Mouse (Mus musculus) gastrocnemius, postnatal 14 days (tissue): ENCODE measurements around the gene Inpp1. TPM values are rescaled to one million over a fixed set of nuclear protein-coding genes. Genes with fewer than 3 reads are reported as not detected.
"Not testable (repeated sequence)": the region's sequence is repeated elsewhere in the genome, so short reads cannot be mapped to it uniquely, and the experiment has no call there.

ENCODE experiments used
- DNase-seq: peaks from one replicate; pipeline ENCODE4 v3.0.0; 2021; ENCODE audit warnings: mixed read lengths
- intact Hi-C: fragments of 180-260 bp; cut with DNase I; formaldehyde crosslinking; loops from one replicate; pipeline ENCODE4 v1.15.1; 2025; ENCODE audit warnings: low total_unique reads
- long read RNA-seq, 2 experiments: library from polyadenylated mRNA; stranded (forward); transcript quantifications; one replicate each; pipeline ENCODE4 v2.0.0; 2021
- total RNA-seq, 2 experiments: library from RNA; stranded (reverse); gene quantifications; 2 replicates each; pipeline ENCODE4 v1.2.3; 2021

Inpp1 gene
- total RNA-seq: 1 to 10 TPM; 8.7 to 8.9 TPM
- long read RNA-seq, experiment 1, full-length matches to known transcripts: 8 of 9 reads
- long read RNA-seq, experiment 1, partial matches to known transcripts: 0 of 9 reads
- long read RNA-seq, experiment 1, other reads (novel, unspliced or antisense): 1 of 9 reads
- long read RNA-seq, experiment 2, full-length matches to known transcripts: 6 of 11 reads
- long read RNA-seq, experiment 2, partial matches to known transcripts: 0 of 11 reads
- long read RNA-seq, experiment 2, other reads (novel, unspliced or antisense): 5 of 11 reads

DNA sequence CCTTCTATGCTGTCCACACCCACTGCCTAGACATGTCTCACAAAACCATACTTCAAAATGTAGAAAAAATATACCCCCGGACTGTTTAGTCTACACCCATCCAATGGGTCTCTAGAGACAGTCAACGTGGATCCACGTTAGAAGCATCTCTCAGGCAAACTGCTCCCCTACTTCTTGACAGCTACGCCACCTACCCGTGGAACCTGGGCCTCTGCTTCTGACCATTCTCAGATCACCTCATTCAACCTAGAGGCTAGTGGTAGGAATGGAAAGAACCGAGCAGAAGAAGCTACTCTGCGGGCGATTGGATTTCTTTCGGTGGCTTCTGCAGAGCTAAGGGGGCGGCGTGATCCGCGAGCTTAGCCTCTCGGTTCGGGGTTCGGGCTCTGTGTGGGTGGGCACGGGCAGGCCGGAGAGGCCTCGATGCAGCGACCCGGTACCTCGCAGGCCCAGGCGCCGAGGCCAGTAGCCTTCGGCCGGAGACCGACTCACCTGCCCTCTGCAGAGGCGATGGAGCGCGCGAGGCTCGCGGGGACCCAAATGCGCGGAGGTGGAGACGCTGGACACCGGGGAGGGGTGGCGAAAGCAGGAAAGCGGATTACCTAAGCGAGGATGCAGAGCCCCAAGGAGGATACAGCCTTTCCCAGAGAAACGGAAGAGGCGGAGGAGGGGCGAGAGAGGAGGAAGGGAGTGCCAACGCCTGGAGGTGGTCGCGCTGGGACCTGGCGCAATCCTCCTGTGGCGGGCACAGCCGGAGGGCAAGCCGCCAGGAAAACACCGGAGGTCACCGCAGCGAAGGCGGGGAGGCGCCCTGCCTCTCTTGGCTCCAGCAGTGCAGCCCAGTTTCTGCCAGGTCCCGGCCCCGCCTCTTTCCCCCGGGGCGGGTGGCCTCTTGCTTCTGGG, at the start of gene Inpp1:
TSS of gene Inpp1 (minus strand) at position 779 of the 903 bp plus-strand sequence.
- intact Hi-C loops: no loop called here
- DNase-seq: peak; percentile 83

DNA sequence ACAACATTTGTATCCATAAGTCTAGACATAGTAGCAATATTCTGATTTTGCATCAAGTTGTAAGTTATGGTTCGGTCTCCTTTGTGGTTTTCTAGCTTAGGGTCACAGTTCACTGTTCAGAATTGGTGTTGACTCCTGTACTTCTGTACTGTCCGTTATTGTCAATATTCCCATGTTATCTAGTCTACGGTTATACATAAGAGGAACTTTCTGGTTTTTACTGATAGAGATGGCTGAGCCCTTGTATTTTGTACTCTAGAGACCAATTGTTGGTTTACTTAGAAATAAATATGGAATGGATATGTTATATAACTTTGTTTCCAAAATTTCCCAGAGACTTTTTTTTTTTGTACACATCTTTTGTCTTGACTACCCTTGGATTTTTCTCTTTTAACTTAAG, 48.5 kb upstream of the Inpp1 start:
- intact Hi-C loops: no loop called here
- DNase-seq: no peak

DNA sequence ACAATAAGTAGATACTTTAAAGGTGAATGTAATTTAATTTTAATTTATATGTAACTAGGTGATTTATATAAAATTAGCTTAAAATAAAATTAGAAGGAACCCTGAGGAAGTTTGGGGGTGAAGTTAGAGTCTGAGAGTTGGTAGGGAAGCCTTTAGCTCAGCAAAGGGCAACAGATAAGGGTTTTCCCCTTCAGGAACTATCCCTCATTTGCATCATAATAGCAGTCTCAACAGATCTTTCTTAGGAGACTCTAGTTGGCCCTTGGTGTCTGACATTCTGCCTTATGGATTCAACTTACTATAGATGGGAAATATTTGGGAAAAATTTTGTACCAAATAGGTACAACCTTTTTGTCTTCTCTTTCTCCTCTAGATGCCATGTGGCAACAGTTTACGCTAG, 46.7 kb upstream of the Inpp1 start:
- no peak for DNase-seq
- intact Hi-C loops: no loop called here

DNA sequence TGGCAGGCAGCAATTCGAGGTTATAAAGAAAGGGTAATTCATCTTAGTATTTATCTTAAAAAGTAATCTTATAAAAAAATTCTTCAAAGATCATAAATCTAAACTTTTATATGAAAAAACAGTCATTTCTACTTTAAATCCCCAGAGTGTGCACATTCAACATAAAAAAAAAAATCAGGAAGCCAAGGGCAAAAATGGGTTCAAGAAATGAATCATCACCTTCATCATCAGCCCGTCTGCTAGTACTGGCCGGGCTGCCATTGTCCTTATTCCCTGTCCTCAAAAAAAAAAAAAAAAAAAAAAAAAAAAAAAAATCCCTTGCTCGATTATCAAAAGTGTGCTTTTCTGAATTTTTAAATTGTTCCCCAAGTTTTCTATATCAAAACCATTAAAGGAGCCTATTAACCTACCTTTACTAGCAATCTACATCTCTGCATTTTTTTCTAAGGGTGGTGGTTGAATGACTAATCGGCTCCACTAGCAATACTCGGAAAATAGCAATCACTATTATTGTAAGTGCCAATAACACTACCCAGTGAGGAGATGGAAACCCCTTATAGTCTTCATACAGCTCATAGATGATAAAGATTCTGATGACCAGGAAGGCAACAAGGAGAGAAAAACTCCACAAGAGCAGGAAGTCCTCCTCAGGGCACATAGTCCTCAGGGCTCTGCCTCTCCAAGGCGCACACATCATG, 38.6 kb upstream of the Inpp1 start:
- intact Hi-C loops: loop anchor here (10.0 kb wide), 1 partner anchor 211 kb away; no protein-coding TSS in a partner anchor
- DNase-seq: no peak

DNA sequence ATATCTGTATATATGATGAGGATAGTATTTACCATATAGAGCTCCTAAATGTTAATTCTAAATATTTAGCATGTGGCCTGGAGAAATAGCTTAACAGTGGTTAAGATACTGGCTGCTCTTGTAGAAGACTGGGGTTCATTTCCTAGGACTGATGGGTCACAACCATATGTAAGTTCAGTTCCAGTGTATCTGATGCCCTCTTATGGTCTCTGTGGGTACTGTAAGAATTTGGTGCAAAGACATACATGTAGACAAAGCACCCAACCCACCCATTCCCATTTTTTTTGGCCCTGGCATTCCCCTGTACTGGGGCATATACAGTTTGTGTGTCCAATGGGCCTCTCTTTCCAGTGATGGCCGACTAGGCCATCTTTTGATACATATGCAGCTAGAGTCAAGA, 36.5 kb upstream of the Inpp1 start:
- intact Hi-C loops: loop anchor here (10.0 kb wide), 1 partner anchor 209 kb away; no protein-coding TSS in a partner anchor
- not testable (repeated sequence) for DNase-seq

DNA sequence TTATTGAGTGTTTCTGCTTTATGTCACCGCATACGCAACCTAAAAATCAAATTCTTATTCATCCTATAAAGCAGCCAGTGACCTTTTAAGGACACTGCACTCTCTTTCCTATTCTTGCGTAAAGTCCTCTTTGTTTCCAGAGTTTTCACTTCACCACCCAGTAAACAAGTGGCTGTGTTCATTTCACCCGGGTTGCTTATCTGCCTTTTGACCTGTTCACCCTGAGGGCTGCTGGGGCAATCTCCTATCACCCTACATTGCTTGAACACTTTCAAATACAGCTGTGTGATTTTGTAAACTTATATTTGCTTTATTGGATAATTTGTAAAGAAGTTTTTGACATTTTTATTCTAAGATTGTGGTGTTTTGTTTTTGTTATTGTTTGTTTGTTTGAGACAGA, 31.9 kb upstream of the Inpp1 start:
- DNase-seq: no peak
- intact Hi-C loops: no loop called here

DNA sequence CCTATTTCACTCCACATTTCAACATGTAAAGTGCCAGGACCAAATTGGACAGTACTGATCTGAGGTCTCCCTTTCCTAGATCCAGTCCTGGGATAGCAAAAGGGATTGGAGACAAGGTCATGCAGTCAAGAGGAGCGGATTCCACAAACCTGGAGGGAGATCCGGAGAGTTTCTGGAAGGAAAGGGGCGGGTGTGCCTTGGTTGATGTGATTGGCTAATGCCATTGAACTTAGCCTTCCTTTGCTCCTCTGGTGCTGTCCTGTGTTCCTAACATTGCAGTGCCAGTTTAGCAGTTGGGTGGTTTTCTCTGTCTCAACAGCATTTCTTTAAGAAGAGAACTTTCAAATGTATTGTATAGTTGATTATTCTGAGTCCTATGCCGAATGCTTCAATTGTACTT, 29.1 kb upstream of the Inpp1 start:
- DNase-seq: no peak
- intact Hi-C loops: no loop called here

DNA sequence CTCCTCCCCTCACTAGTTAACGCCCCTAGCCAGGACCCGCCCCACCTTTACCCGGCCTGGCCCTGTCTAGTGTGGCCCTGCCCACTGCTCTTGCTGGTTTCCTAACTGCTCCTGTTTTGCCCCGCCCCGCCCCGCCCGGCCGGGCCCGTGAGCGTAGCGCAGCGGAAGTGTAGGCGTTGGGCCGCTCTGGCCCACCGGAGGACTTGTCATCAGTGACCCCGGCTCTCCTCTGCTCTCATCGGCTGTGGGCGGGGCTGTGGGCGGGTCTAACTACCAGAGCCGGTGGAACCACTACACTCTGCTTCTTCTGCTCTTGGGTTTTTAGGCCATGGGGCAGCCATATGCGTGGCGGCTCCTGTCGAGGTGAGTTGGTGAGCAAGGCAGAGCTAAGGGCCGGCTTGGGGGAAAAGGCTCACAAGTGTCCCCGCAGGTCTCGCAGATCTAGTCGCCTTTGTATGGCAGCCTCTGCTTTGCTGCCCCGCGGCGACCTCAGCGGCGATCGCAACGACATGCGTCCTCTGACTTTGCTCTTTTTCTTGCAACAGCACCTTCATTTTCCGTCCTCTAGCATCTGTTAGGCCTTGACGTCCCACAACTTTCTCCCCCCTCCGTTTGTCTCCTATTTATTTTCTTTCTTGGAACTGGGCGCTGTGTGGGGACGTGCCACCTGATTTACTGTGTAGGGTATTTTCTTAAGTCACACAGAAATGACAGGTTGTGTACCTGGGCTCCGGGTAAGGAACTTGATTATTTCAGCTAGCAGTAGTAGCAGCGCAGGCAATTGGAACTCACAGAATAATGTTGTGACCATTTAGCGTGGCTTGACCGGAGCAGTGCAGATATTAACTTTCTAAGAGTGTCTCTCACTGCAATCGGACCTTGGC, 27.5 kb upstream of the Inpp1 start, which contains the start of gene Hibch:
TSS of gene Hibch (plus strand) at position 148 of the 884 bp plus-strand sequence.
- DNase-seq: peak; percentile 98
- intact Hi-C loops: no loop called here

DNA sequence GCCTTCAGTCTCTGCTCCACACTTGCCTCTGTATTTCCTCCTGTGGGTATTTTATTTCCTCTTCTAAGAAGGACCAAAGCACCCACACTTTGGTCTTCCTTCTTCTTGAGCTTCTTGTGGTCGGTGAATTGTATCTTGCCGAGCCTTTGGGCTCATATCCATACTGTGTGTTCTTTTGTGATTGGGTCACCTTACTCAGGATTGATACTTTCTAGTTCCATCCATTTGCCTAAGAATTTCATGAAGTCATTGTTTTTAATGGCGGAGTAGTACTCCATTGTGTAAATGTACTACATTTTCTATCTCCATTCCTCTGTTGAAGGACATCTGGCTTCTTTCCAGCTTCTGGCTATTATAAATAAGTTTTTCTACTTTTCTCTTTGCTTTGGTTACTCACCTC, 26.9 kb upstream of the Inpp1 start:
- intact Hi-C loops: no loop called here
- DNase-seq: no peak

DNA sequence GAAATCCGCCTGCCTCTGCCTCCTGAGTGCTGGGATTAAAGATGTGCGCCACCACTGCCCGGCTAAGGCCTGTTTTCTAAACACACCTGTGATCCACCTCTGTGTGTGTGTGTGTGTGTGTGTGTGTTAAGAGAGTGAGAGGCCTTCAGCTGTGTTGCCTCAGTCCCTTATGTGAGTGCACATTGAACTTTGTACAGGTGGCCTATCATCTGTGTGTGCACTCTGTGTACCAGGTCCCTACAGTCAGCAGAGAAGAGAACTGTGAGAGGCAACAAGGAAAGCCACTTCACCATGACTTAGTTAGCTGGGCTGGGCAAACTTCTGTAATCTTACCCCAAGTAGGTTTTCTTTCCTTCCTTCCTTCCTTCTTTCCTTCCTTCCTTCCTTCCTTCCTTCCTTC, 21.6 kb upstream of the Inpp1 start:
- intact Hi-C loops: no loop called here
- no peak for DNase-seq

DNA sequence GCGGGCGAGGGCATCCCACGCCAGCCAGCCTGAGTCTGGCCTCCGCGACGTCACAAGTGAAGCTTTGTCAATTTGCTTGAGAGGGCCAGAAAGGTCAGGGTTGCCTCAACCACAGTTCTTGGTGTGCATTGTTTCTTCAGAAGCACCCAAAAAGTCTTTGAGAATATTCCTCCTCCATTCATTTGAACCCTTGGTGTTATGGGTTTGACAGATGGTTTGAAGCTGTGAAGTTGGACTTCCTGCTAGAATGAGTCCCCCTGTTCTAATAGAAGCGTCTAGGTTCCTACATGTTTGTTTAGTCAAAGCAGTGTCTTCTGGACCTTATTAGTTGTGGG, 292 bp upstream of the Inpp1 start:
- intact Hi-C loops: no loop called here

DNA sequence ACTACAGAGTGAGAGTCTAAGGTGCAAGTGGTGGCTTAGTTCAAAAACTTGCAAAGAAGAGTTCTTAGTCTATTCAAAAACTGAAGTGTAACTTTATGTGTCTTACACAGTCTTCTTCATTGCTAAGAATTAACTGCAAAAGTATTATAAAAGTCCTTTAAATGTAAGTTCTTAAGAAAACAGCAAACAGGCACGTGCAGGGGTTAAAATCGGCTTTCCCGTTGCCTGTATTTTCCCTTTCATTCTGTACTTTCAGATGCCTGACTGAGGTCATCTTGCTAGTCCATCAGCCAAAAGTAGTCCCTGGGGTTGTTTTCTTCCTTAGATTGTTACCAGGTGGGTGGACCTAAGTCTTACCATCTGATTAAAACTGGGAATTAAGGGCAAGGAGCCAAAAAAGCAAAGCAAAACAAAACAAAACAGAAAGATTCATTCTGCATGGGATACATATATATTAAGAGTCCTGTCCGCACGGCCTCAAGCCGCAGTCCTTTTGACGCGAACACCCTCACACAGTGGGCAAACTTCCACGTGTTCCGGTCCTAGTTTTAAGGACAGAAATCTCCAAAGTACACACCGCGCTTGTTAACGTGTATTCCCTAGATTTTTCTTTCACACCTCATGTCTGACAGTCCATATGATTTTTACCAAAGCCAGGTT, 1.1 kb downstream of the Inpp1 start:
- intact Hi-C loops: no loop called here
- DNase-seq: no peak

More for the DNA sequence above, 292 bp upstream of the Inpp1 start:
- no peak for DNase-seq

DNA sequence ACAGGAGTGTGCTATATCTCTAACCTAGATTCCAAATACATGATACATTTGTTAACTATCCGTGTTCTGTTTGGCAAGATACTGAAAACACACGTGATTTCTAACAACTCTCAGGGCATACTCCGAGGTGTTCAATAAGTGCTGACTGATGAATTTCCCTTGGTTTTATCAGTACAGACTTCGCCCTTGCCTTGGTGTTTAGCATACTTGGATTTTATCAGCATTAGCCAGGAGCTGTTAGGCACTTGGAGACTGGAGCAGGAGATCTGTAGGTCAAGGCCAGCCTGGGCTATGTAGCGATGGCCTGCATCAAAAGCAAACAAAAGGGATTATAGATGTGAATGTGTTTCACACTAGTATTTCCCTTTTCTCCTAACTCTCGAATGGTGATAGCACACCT, 9.0 kb downstream of the Inpp1 start:
- intact Hi-C loops: no loop called here
- no peak for DNase-seq

DNA sequence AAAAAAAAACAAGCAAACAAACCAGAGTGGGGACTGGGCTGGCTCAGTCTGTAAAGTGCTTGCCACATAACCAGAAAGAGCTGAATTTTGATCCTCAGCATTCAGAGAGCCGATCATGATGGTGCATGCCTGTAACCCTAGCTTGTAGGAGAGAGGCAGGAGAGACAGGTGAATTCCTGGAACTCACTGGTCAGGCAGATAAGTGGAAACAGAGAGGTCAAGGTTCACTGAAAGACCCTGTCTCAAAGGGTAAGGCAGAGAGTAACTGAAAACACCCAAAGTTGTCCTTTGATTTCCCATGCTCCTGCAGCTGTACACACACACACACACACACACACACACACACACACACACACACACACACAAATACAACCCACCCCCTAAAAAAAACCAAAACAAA, 12.4 kb downstream of the Inpp1 start:
- DNase-seq: no peak
- intact Hi-C loops: no loop called here

DNA sequence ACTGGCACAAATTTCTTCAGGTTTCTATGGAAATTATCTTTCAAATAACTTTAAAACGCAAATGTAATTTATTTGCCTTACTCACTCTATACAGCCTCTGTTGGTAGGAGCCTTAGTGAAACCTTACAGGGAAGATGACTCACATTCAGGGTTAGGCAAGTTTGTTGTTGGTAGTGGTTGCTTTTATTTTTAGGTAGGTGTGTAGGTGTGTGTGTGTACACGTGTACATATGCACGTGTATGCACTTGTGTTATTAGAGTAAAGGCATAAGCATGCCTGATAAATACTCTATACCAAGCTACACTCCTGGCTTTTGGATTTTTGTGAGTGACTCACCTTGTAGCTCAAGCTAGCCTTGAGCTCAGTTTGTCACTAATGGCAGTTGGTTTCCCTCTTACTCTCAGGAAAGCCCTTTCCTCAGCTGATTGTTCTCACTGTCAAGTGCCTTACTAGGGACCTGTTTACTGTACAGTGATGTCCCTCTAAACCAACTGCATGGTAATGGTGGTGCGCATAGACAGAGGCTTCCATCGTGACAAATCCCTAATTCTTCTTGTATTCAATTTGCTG, 15.0 kb downstream of the Inpp1 start:
- intact Hi-C loops: no loop called here

DNA sequence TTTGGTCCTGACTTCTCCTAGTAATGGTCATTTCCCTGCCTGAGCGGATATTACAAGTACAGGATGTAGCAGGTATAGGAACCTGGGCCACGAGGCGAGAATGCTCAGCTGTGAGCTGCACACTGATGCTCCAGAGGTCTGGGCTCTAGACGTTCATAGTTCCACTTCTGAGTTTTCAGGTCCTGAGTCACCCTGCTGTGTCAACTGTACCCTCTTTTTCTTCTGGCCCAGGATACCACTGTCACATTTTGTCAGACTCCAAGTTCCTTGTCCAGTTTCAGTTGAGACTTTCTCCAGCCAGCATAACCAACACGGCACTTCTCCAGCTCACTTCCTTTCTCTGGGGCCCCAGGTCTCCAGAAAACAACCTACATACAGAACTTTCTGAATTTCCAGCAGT, 15.8 kb downstream of the Inpp1 start:
- no peak for DNase-seq
- intact Hi-C loops: no loop called here

More for the DNA sequence above, 15.0 kb downstream of the Inpp1 start:
- DNase-seq: no peak

DNA sequence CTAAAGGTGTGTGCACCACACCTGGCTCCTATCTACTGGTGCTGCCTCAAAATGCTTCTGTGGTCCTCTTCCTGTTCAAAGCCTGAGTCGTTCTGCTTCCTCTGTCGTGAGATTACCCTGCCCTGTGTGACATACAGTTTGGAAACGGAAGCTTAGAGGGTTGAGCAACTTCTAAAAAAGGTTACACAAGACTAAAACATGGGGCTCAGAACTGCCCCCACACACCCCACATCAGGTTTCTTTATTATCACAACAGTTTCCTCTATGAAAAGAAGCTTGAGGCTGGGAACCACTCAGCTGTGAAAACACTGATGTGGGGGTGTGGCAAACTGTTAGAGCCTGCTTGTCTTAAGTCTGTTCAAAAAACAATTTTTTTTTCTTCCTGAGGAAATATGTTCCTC, 17.1 kb downstream of the Inpp1 start:
- intact Hi-C loops: no loop called here
- no peak for DNase-seq

DNA sequence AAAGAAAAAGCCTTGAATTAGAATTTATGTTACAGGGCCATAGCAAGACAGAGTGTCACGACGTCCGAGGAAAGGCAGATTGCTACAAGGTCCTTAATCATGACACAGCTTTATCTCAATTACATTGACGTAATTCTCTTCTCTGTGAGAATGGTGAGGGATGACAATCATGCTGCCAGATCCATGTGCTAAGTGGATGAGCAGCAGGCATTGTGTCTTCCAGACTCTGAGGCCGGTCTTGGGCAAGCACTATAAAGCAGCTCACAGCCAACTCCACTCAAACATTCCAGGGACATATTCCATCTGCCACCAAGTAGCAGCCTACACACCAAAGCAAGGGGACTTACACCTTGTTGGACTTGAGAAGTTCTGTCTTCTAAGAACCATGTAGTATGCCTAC, 17.7 kb downstream of the Inpp1 start:
- intact Hi-C loops: no loop called here
- no peak for DNase-seq
